Mouse (Mus musculus) limb, embryonic 10.5 days (tissue): ENCODE data around the gene Slc17a7. TPM values are rescaled to one million over a fixed set of nuclear protein-coding genes. Genes with fewer than 3 reads are reported as not detected.

Source experiments
- DNase-seq: peaks from one replicate; pipeline ENCODE4 v3.0.0-alpha.2; 2017; ENCODE audit warnings: low spot score
- H3K27ac ChIP-seq: fragments of 300-500 bp; sonication (generic); 2 replicates; pipeline ENCODE4 v1.5.1; 2016; ENCODE audit warnings: mild to moderate bottlenecking
- H3K27me3 ChIP-seq: fragments of 300-500 bp; sonication (generic); 2 replicates; pipeline ENCODE4 v1.6.1; 2016; ENCODE audit warnings: low read depth, mild to moderate bottlenecking; ENCODE audit not compliant: poor library complexity, severe bottlenecking
- H3K36me3 ChIP-seq: fragments of 300-500 bp; sonication (generic); 2 replicates; pipeline ENCODE4 v1.6.1; 2016; ENCODE audit warnings: mild to moderate bottlenecking, moderate library complexity
- H3K4me1 ChIP-seq: fragments of 300-500 bp; sonication (generic); 2 replicates; pipeline ENCODE4 v1.6.1; 2016
- H3K4me3 ChIP-seq: fragments of 300-500 bp; sonication (generic); 2 replicates; pipeline ENCODE4 v1.5.1; 2016; ENCODE audit warnings: mild to moderate bottlenecking, moderate library complexity
- H3K9me3 ChIP-seq: fragments of 300-500 bp; sonication (generic); replicated peaks from 2 replicates; pipeline ENCODE4 v1.6.1; 2016; ENCODE audit warnings: mild to moderate bottlenecking
- WGBS: fragments of 180-500 bp; shearing (Covaris S2); methylation state at CpG from one replicate; pipeline ENCODE4 v1.1.7; 2016; 5-methylcytosine and 5-hydroxymethylcytosine counted together
- polyA plus RNA-seq: library from polyadenylated mRNA; unstranded; fragments of >200 nt; fragmentation: Nextera tagmentation; extraction: Ambion mirVana; gene quantifications from 2 replicates; pipeline ENCODE4 v1.2.1, GENCODE M21; 2016

Slc17a7 gene
- polyA plus RNA-seq, 1 experiment from 2014 or later, result 0.06 TPM

DNA sequence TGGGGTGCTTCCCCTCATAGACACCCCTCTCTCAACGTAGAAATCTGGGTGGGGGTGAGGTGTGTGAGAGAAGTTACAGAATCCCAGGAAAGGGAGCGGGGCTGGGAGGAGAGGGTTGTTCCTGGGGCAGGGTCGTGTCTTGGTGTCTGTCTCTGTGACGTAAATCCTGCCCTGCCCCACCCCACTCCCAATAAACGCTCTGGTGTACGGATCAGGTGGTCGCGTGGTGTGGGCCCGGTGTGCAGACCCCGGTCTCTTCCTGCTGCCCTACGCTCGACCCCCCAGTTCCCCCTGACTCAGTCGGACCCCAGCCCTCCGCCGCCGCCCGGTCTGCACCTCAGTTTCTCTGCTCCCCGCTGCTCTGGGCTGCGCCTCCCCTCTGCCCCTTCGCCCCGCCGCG is 12.2 kb downstream of the Slc17a7 start:
- peak overlapping the region; percentile 26; the same call in 1 of the 2 replicates for H3K27ac ChIP-seq
- no peaks in the 10 kb centered on the region for H3K36me3 ChIP-seq
- no peak for DNase-seq
- H3K4me1 ChIP-seq, result peaks cover 22% of the 10 kb centered on the region
- peak overlapping the region; percentile 40 for H3K4me3 ChIP-seq
- 2% methylated on average over 23 of the region's 23 CpGs for WGBS
- H3K9me3 ChIP-seq, result no peaks in the 10 kb centered on the region
- H3K27me3 ChIP-seq, result peaks cover 98% of the 10 kb centered on the region

DNA sequence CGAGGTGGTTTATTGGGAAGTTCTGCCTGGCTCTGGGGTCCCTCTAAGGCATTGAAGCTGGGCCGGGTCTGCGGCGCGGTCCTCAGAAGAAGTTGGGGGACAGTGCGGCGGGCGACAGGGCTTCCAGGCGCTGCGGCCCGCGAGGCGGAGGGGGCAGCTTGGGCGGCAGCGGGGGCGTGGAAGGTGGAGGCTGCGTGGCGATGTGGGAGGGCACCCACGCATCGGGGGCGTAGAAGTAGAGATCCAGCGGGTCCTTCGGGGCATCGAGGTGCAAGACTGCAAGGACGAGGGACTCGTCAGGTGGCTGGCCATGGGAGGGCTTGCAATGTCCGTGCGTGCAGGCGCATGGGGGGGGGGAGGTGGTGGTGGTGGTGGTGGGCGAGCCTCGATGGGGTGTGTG is 12.6 kb downstream of the Slc17a7 start:
- 3% methylated on average over 31 of the region's 31 CpGs for WGBS
- DNase-seq, result peak; percentile 46
- Histone ChIP-seq H3K36me3 (no peaks in the 10 kb centered on the region), H3K4me3 (peak overlapping the region; percentile 40), H3K27me3 (peaks cover 98% of the 10 kb centered on the region), H3K4me1 (peaks cover 26% of the 10 kb centered on the region), H3K27ac (peak overlapping the region; percentile 26; the same call in 1 of the 2 replicates), H3K9me3 (no peaks in the 10 kb centered on the region)

DNA sequence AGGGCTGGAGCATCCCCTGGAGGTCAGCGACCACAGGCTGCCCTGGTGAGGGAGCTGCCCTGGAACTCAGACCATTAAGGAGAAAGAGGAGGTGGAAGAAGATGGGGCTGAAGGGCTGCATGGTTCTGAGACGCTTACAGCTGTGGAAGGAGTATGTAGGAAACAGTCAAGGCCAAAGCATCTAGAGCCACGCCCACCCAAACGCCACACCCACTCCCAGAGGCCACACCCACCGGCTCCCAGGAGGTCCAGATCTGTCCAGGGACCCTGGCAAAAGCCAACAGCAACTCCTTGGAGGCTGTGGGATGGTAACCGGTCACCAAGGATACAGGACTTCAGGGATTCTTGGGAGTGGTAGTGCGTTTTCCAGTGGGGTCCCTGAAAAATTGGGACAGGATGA is 14.8 kb downstream of the Slc17a7 start:
- WGBS, result 29% methylated on average over 7 of the region's 7 CpGs
- no peak for DNase-seq
- Histone ChIP-seq H3K27ac (no peak overlapping the region), H3K27me3 (peaks cover 99% of the 10 kb centered on the region), H3K4me3 (no peak overlapping the region), H3K4me1 (peaks cover 42% of the 10 kb centered on the region), H3K36me3 (no peaks in the 10 kb centered on the region), H3K9me3 (no peaks in the 10 kb centered on the region)

DNA sequence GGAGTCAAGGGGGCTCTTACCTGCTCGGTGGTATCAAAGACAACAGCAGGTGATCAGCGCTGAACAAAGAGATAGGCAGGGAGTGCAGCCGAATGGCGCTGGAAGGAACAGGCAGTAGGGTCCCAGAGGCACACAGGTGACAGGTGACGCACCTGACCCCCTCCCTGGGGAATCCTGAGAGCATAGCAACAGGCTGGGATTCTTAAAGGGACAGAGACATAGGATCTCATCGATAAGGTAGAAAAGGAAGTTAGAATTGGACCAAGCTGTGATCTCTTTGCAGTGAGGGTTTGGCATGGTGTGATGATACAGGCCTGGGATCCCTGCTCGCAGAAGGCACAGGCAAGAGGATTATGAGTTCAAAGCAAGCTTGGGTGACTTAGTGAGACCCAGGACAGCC is 15.7 kb downstream of the Slc17a7 start, which contains the start of gene Gfy:
Gene Gfy (minus strand): TSS at position 101 of the 400 bp plus-strand sequence.
- no peak for DNase-seq
- peaks cover 44% of the 10 kb centered on the region for H3K4me1 ChIP-seq
- no peaks in the 10 kb centered on the region for H3K9me3 ChIP-seq
- peaks cover 100% of the 10 kb centered on the region for H3K27me3 ChIP-seq
- no peak within 1 kb of the TSS for H3K27ac ChIP-seq
- no peaks in the 10 kb centered on the region for H3K36me3 ChIP-seq
- 22% methylated on average over 7 of the region's 7 CpGs for WGBS
- H3K4me3 ChIP-seq, result no peak within 1 kb of the TSS

DNA sequence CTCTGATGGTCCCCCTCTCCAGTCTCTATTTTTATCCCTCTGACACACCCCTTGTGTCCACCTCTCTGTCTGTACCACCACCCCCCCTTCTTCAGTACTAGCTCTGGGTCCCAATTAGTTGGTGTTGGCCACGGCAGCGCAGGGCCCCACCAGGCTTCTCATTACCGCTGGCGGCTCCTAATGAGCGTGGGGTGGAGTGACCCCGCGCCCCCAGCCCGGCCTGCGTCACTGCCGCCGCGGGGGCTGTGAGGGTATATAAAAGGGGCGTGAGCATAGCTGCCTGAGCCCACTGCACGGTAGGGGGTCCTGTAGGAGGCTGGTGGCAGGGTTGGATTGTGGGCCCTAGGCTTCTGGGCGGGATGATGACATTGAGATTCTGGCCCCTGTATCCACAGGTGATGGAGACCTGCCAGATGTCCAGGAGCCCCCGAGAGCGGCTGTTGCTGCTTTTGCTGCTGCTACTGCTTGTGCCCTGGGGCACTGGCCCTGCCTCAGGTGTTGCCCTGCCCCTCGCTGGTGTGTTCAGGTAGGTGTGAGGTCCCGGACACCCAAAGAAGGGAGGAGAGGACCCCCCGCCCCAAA is 17.2 kb downstream of the Slc17a7 start, which contains the start of gene Pth2:
Gene Pth2 (plus strand): TSS at position 100 of the 582 bp plus-strand sequence.
- Histone ChIP-seq H3K36me3 (no peaks in the 10 kb centered on the region), H3K4me3 (peak within 1 kb of the TSS; percentile 30), H3K27ac (no peak within 1 kb of the TSS), H3K27me3 (peaks cover 100% of the 10 kb centered on the region), H3K9me3 (no peaks in the 10 kb centered on the region), H3K4me1 (peaks cover 45% of the 10 kb centered on the region)
- 16% methylated on average over 20 of the region's 20 CpGs for WGBS
- DNase-seq, result no peak

DNA sequence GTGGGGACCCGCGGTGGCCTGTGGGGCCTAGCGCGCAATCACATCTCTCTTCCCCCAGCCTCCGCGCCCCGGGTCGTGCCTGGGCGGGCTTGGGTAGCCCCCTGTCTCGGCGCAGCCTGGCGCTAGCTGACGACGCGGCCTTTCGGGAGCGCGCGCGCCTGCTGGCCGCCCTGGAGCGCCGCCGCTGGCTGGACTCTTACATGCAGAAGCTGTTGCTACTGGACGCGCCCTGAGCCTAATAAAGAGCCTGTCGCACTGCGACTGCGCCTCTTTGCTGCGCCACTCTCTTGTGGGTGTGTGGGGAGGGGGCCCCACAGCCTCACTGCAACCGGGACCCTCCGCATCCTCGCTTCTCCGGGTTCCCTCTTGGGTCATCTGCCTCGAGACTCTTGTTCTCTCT is 17.8 kb downstream of the Slc17a7 start:
- Histone ChIP-seq H3K27me3 (peaks cover 100% of the 10 kb centered on the region), H3K27ac (no peak overlapping the region)
- DNase-seq, result no peak

DNA sequence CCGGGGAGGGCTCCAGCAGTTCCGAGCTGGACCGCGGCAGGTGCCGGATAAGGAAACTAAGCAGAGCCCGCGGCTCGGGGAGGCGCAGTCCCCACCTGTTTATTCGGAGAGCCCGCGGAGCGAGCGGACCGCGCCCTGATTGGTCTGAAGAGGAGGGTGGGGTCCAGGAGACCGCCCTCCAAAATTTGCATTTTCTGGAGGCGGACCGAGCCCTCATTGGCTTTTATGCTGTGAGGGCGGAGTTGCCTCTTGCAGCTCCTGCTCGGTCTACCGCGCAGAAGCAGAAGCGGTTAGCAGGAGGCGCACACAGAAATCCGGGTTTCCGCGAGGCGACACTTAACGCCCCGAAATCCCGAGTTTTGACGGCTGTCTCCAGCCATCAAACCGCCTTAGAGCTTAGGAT is 18.5 kb downstream of the Slc17a7 start:
- Histone ChIP-seq H3K36me3 (no peaks in the 10 kb centered on the region), H3K27me3 (peaks cover 100% of the 10 kb centered on the region), H3K4me1 (peaks cover 51% of the 10 kb centered on the region), H3K27ac (no peak overlapping the region), H3K4me3 (peak overlapping the region; percentile 41), H3K9me3 (no peaks in the 10 kb centered on the region)
- under 1% methylated on average over 34 of the region's 34 CpGs for WGBS
- DNase-seq, result peak; percentile 90

More for the DNA sequence above, 17.8 kb downstream of the Slc17a7 start:
- peaks cover 45% of the 10 kb centered on the region for H3K4me1 ChIP-seq
- no peaks in the 10 kb centered on the region for H3K9me3 ChIP-seq
- 5% methylated on average over 35 of the region's 35 CpGs for WGBS
- peak overlapping the region; percentile 30 for H3K4me3 ChIP-seq
- no peaks in the 10 kb centered on the region for H3K36me3 ChIP-seq

DNA sequence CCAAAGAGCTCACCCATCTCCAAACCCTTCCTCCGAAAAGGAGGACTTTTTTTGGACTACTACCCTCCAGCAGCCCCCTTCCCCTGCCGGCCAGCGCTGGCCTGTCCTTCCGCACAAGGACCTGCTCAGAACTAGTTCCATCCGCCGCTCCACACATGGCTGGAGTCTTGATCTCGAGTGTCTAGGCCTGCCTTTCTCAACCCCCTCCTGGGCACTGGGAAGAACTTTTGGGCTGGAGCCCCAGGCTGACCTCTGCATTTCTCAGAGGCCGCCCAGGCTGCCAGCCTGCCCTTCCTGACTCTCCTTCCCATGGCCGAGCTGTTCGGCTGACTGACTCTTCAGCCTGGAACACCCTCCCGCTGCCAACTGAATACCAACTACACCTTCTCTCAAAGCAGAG is 18.9 kb downstream of the Slc17a7 start:
- Histone ChIP-seq H3K4me3 (peak overlapping the region; percentile 41), H3K36me3 (no peaks in the 10 kb centered on the region), H3K27me3 (peaks cover 100% of the 10 kb centered on the region), H3K27ac (no peak overlapping the region), H3K4me1 (peaks cover 51% of the 10 kb centered on the region), H3K9me3 (no peaks in the 10 kb centered on the region)
- 19% methylated on average over 11 of the region's 11 CpGs for WGBS
- no peak for DNase-seq

DNA sequence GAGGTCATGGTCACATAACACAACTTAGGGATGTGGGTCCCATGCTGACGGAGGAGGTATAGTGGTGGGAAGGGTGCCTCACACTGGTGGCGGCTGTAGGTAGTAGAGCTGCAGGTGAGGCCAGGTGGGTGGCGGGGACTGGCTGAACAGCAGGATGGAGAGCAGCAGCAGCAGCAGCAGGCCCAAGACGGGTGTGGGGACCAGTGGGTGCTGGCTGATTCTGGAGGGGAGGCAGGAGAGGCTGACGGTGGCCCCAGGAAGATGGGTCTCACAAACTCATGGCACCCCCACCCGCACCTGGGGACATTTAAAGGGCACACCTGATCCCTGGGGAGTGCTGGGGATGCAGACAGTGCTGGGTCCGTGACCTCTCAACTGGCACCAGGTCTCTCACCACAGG is 19.9 kb downstream of the Slc17a7 start:
- Histone ChIP-seq H3K36me3 (no peaks in the 10 kb centered on the region), H3K27ac (no peak overlapping the region), H3K27me3 (peaks cover 100% of the 10 kb centered on the region), H3K4me3 (no peak overlapping the region), H3K4me1 (peaks cover 54% of the 10 kb centered on the region), H3K9me3 (no peaks in the 10 kb centered on the region)
- DNase-seq, result no peak
- 71% methylated on average over 7 of the region's 7 CpGs for WGBS

DNA sequence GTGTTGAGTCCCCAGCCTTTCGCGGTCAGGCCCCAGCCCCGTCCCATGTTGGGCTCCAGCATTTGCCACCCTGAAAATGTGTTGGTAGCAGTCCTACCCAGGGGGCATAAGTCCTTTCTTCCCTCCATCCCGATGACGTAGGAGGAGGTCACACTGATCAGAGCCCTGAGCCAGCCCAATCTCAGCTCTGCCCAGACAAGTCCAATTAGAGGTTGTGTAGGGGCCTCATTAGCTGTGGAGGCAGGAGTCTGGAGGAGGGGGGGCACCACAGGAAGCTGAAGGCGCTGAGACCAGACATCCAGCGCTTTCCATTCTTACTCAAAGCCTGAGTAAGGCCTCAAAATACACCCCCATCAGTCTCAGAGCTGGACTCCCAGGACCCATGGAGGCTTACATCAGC is 22.2 kb downstream of the Slc17a7 start:
- H3K27me3 ChIP-seq, result peaks cover 100% of the 10 kb centered on the region

DNA sequence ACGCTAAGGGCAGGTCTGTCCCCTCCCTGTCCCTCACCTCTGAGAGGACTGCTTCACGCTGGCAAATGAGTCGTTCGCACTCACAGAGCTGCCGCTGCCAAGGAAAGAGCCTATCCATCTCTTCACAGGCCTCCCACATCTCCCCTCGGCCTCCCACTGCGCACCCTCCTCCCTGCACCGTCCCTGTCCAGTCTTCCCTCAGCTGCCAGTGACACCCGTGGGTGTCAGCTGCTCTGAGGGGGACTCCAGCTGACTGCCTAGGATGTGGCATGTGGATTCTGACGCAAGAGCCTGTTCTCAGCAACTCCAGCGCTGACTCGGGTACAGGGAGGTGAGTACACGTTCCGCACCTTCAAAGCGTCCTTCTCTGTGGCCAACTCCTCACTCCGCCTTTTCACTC is 25.9 kb downstream of the Slc17a7 start:
- no peak for DNase-seq
- peaks cover 77% of the 10 kb centered on the region for H3K27me3 ChIP-seq
- no peaks in the 10 kb centered on the region for H3K9me3 ChIP-seq
- WGBS, result 64% methylated on average over 16 of the region's 16 CpGs
- peaks cover 65% of the 10 kb centered on the region for H3K4me1 ChIP-seq
- peak overlapping the region; percentile 7; the same call in 1 of the 2 replicates for H3K27ac ChIP-seq
- H3K36me3 ChIP-seq, result no peaks in the 10 kb centered on the region
- H3K4me3 ChIP-seq, result no peak overlapping the region

More for the DNA sequence above, 22.2 kb downstream of the Slc17a7 start:
- Histone ChIP-seq H3K4me3 (no peak overlapping the region), H3K4me1 (peaks cover 59% of the 10 kb centered on the region), H3K27ac (peak overlapping the region; percentile 76), H3K9me3 (no peaks in the 10 kb centered on the region), H3K36me3 (no peaks in the 10 kb centered on the region)
- 54% methylated on average over 7 of the region's 7 CpGs for whole genome bisulfite sequencing
- no peak for DNase-seq

DNA sequence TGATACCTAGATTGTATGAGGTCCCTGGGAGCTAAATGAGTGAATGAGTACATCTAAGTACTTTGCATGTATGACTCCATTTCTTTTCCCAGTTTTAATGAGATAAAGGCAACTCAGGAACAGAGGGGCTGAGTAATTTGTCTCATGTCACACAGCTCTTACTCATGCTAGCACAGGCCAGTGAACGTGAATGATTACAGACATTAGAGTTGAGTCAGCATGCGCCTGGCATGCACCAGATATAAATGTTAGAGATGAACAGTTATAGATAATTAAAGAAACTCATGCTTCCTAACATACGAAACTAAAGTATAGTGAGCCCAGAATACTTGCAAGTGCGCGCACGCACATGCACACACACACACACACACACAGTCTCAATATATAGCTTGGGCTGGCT is 26.4 kb downstream of the Slc17a7 start:
- peaks cover 73% of the 10 kb centered on the region for H3K27me3 ChIP-seq
- WGBS, result 94% methylated on average over 6 of the region's 6 CpGs

DNA sequence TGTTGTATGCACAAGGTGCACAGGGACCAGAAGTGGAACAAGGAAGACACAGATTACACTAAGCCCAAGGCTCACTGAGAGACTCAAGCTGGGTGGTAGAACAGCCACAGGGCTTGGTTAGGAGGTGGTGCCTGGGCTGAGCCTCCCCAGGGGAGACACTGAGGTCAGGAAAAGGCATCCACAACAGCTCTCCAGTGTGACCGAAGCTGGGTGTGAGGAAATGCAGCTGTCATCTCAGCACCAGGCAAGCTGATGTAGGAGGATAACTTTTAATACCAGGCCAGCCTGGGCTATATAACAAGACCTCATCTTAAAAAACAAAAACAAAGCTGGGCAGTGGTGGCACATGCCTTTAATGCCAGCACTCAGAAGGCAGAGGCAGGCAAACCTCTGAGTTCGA is 27.4 kb downstream of the Slc17a7 start:
- Histone ChIP-seq H3K36me3 (no peaks in the 10 kb centered on the region), H3K27me3 (peaks cover 73% of the 10 kb centered on the region), H3K9me3 (no peaks in the 10 kb centered on the region), H3K4me3 (no peak overlapping the region), H3K4me1 (peaks cover 66% of the 10 kb centered on the region), H3K27ac (peak overlapping the region; percentile 61)
- no peak for DNase-seq
- WGBS, result 80% methylated on average over 2 of the region's 2 CpGs

More for the DNA sequence above, 26.4 kb downstream of the Slc17a7 start:
- peaks cover 65% of the 10 kb centered on the region for H3K4me1 ChIP-seq
- no peaks in the 10 kb centered on the region for H3K9me3 ChIP-seq
- H3K4me3 ChIP-seq, result no peak overlapping the region
- no peak overlapping the region for H3K27ac ChIP-seq
- H3K36me3 ChIP-seq, result no peaks in the 10 kb centered on the region
- DNase-seq, result no peak
